Mouse (Mus musculus): ENCODE data around the gene Bysl.

Bysl gene

DNA sequence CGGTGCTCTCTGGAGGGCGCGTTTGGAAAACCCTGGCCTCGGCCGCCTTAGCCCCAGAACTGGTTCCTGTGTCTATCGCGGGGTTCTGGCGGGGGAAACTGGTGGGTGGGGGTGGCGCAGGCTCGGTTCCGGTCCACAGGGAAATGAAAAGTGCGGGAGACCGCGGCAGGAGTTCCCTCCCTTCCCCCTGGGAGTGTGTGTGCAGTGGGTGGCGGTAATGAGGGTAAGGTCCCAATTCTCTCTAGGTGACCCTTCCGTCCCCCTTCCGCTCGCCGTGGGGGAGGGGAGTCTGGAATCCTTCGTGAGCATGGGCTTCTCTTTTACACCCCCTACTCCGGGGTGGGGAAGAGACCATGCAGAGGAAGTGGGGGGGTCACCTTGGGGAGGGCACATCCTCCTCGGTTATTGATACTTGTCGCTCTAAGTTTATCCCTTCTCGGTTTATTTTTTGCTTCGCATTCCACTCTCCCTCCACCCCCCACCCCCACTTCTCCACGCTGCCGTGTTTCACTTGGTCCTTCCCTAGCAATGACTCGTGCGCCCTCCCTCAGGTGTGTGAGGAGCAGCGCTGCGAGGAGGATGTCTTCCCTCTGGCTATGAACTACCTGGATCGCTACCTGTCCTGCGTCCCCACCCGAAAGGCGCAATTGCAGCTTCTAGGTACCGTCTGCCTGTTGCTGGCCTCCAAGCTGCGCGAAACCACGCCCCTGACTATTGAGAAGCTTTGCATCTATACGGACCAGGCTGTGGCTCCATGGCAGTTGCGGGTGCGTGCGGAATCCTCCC is 16.9 kb downstream of the Bysl start:
- DNase-seq (ENCODE audit: low spot score in 2 of 2): no peak

DNA sequence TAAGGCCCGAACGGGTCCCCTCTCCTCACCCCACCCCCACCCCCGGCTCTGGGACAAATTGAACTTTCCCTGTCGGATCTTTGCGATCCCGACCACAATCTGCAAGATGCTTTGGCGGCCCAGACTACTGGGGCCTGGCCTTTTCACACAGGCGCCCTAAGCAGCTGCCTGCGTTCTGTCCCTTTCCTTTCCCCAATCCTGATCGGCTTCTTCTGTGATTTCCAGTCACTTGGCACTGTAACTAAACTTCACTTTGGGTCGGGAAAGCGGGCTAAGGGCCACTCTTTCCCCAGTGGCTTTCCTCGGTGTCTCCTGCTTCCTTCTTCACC is 17.5 kb downstream of the Bysl start:
- DNase-seq (ENCODE audit: low spot score in 2 of 2): no peak

DNA sequence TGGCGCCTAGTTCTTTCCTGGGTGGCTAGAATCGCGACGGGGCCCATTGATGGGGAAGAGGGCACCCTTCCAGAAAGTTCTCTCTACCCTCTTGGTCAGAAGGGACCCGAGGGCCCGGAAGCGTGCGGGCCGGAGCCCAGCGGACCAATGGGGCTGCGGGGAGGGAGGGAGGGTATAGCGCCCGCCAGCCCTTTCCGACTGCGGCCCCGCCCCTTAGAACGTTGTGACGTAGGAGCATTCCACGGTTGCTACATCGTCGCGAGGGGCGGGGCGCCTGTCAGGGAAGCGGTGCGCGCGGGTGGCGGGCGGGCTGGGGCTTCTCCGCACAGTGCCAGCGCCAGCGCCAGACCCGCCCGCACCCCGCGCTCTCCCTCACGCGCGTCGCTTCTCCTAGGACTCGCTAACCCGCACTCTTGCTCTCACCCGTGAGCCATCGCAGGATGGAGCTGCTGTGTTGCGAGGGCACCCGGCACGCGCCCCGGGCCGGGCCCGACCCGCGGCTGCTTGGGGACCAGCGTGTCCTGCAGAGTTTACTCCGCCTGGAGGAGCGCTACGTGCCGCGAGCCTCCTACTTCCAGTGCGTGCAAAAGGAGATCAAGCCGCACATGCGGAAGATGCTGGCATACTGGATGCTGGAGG is 18.0 kb downstream of the Bysl start:
- DNase-seq (ENCODE audit: low spot score in 2 of 2): peak; percentile 72 to 89

- no peak for DNase-seq (ENCODE audit: low spot score in 2 of 2)
These were observed 20.2 kb downstream of the Bysl start for GRCm38 (mm10) chr17:47591073-47591472.

GRCm38 (mm10) chr17:47588517-47588916 is 22.8 kb downstream of the Bysl start:
- no peak for DNase-seq (ENCODE audit: low spot score in 2 of 2)

GRCm38 (mm10) chr17:47580962-47581361 is 30.3 kb downstream of the Bysl start:
- no peak for DNase-seq (ENCODE audit: low spot score in 2 of 2)

- DNase-seq (ENCODE audit: low spot score in 2 of 2): no peak
These were observed 32.6 kb downstream of the Bysl start for GRCm38 (mm10) chr17:47578655-47579054.

DNA sequence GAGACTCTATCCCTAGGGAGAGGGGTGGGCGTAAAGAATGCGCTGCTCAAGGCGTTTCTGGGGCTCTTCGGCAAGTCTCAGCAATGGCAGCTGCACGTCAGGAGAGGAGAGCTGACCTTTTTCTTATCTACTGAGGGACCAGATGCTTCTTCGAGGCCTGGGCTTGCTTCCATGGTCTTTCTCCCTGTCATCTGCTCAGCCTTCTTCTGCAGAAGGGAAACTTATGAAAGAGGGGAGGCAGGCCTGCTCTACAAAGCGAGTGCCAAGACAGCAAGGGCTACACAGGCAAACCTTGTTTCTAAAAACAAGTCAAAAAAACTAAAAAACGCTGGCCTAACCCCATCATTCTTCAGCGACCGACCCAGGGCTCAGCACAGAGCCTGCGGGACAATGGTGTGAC is 36.5 kb downstream of the Bysl start:
- DNase-seq (ENCODE audit: low spot score in 2 of 2): no peak

DNA sequence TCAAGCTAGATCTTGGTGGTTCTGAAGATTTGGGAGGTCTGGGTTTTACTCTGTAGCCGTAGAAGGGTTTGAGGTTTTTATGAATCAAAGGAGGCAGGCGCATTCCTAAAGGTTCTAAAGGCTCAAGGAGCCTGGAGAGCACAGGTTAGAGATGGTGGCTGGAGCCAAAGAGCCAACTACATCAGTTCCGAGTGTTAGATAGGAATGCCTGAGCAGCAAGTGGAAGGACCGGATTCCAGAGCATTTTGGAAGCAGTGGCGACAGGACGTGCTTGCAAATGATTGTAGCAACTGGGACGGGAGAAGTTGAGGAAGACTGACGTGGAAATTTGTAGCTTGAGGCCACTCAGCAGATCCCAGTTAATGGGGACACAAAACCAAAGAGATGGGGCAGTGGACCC is 37.3 kb downstream of the Bysl start:
- no peak for DNase-seq (ENCODE audit: low spot score in 2 of 2)

DNA sequence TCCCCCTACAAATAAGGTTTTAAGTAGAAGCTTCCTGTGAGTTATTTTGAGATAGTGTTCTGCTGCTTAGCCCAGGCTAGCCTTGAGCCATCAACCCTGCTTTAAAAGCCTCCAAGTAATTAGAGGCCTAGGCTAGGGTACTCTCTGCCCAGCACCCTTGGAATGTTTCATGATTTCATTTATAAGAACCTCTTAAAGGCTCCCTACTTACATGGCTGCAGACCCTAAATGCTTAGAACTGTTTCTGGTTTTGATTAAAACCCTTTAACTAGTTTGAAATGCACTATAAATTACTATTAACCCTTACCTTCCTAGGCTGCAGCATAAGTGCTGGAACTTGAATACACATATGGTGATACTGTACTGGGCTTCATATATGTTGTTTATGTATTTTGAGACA is 38.9 kb downstream of the Bysl start:
- DNase-seq (ENCODE audit: low spot score in 2 of 2): no peak

DNA sequence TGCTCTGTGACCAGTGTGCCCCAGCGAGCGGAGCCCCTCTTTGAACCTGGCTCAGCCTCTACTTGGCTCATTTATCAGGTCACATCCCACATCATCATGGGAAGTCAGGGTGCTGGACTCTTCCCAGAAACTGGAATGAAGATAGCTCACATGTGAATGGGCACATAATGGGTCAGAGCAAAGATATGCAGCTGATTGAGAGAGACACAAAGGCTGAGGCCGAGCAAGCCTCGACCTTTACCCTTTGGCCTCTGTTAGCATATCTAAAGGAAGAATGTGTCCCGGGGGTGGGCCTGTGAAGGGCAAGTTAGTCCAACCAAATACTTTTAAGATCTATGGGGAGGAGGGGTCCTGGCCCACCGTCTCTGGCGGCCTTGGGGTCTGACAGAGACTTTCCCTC is 39.7 kb downstream of the Bysl start:
- no peak for DNase-seq (ENCODE audit: low spot score in 2 of 2)

DNA sequence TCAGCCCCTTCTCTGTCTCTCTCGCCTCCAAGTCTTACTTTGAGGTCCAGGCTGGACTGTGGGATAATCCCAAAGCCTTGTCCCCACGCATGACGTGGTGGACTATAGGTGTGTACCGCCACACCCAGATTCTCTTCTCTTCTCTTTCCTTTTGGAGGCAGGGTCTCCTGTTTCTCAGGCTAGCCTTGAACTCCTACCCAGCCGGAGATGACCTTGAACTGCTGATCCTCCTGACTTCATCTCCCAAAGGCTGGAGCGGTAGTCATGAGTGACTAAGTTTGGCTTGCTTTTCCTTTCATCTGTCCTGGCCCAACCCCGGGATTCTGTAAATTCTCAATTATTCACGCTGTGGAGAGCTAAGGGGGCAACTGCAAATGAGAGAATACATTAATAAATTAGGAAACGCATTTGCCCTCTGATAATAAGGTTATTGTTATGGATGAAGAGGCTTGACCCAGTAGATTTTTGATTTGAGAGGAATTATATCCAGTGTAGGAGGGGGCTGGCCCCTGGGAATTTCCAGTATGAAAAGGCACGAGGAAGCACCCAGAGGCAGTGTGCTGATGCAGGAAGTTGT is 42.3 kb downstream of the Bysl start:
- DNase-seq (ENCODE audit: low spot score in 2 of 2): no peak

GRCm38 (mm10) chr17:47568389-47568788 is 42.9 kb downstream of the Bysl start:
- DNase-seq (ENCODE audit: low spot score in 2 of 2): no peak

- DNase-seq (ENCODE audit: low spot score in 2 of 2): no peak
These were observed 44.0 kb downstream of the Bysl start for GRCm38 (mm10) chr17:47567271-47567670.

- no peak for DNase-seq (ENCODE audit: low spot score in 2 of 2)
These were observed 45.2 kb downstream of the Bysl start for GRCm38 (mm10) chr17:47566133-47566532.

DNA sequence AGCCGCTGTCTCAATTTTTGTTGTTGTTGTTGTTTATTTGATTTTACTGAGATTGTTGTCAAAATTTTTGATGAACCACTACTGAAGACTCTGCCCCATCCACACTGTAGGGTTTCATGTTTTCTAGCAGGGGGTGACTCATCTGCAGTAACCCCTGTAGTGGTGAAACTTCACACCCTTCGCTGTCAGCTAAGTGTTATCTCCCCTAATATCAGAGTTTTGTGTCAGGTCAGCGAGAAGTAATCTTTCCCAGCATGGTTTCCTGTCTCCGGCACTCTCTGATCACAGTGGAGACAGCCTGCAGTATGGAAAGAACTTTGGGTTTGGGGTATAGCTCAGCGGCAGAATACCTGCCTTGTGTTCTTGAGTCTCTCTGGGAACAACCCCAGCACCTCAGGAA is 46.7 kb downstream of the Bysl start:
- DNase-seq (ENCODE audit: low spot score in 2 of 2): no peak

DNA sequence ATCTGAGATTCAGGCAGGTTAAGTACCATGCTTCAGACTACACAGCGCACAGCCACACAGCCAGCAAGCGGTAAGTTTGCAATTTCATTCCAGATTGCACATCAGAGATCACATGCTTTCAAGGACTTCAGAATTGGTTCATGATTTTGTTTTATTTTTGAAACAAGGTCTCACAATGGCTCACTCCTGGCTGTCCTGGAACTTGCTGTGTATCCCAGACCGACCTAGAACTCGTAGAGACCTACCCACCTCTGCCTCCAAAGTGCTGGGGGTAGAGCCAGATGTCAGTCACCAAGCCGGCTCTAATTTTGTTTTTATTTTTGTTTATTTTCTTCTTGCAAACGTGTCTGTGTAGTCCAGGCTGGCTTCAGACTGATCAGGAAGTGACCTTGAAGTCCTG is 48.4 kb downstream of the Bysl start:
- DNase-seq (ENCODE audit: low spot score in 2 of 2): no peak

- DNase-seq (ENCODE audit: low spot score in 2 of 2): no peak
These were observed 51.6 kb downstream of the Bysl start for GRCm38 (mm10) chr17:47559726-47560125.

- DNase-seq (ENCODE audit: low spot score in 2 of 2): no peak
These were observed 54.1 kb downstream of the Bysl start for GRCm38 (mm10) chr17:47557179-47557578.

GRCm38 (mm10) chr17:47554621-47555020 is 56.7 kb downstream of the Bysl start:
- DNase-seq (ENCODE audit: low spot score in 2 of 2): no peak

GRCm38 (mm10) chr17:47552994-47553393 is 58.3 kb downstream of the Bysl start:
- DNase-seq (ENCODE audit: low spot score in 2 of 2): no peak

GRCm38 (mm10) chr17:47551049-47551448 is 60.2 kb downstream of the Bysl start:
- DNase-seq (ENCODE audit: low spot score in 2 of 2): no peak

Measured in cerebellum, postnatal 4 days (tissue).